8 mouse cellular contexts compared by ENCODE assay signal in the genomic region with DNA sequence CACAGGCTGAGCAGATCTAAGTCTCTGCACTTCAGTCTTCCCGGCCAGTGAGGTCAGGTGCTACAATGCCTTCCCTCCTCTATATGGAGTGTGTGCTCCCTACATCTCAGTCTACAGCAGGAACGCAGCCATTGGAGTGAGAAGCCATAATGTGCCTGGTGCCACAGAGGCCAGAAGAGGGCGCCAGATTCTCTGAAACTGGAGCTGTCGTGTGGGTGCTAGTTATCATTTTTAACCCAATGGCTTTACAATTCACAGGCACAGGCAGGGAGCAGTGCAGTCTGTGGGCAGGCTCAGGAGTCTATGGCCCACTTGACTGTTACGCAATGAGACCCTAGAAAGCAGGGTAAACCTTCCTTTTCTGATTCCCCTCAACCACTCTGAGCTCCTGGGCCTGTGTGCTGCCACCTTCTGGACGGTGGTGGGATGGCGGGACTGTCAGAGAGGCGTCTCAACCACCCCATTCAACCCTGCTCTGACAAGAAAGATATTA. TPM values are rescaled to one million over a fixed set of nuclear protein-coding genes. Genes with fewer than 3 reads are reported as not detected.
DNase-seq lines count a peak whose midpoint lies in the region; ATAC-seq and TF ChIP-seq lines count a peak whose summit lies in the region.

No protein-coding gene starts in this region.

- intact Hi-C loops in gastrocnemius, adult 2 months (cut with DNase I) = loop anchor here (2.0 kb wide), 1 partner anchor 60 kb away; no protein-coding TSS in a partner anchor

- H3K9me3 ChIP-seq in hindbrain, embryonic 16.5 days (ENCODE audit: control insufficient read depth, low read length) = no peaks in the 10 kb centered on the region

- H3K36me3 ChIP-seq in hindbrain, embryonic 16.5 days (ENCODE audit: control insufficient read depth, insufficient read depth, low read length) = no peaks in the 10 kb centered on the region

- H3K4me3 ChIP-seq in gastrocnemius, adult 2 months = peak overlapping the region; percentile 57
- no peak overlapping the region for H3K4me3 ChIP-seq in hindbrain, embryonic 16.5 days (ENCODE audit: low read length)

- peak overlapping the region; percentile 30 for H3K4me2 ChIP-seq in hindbrain, embryonic 16.5 days (ENCODE audit: low read length)

- 9% methylated on average over 8 of the region's 8 CpGs for WGBS in hindbrain, embryonic 16.5 days

- no peaks in the 10 kb centered on the region for H3K4me1 ChIP-seq in hindbrain, embryonic 16.5 days (ENCODE audit: control insufficient read depth, insufficient read depth, low read depth, low read length)

- no peaks in the 10 kb centered on the region for H3K27me3 ChIP-seq in hindbrain, embryonic 16.5 days (replicated peaks; ENCODE audit: control insufficient read depth, insufficient read depth, low read length)

- DNase-seq in cerebellum, postnatal 4 days (ENCODE audit: low spot score in 2 of 2) = peak; percentile 65 to 83
- DNase-seq in gastrocnemius, adult 2 months = peak; percentile 79
- DNase-seq in left cerebral cortex, adult 11 months (ENCODE audit: low spot score) = peak; percentile 29
- peak; percentile 80 to 87 for DNase-seq in lung, postnatal 4 days
- peak; percentile 51 for DNase-seq in right cerebral cortex, adult 18-20 months
- peak; percentile 73 for DNase-seq in urinary bladder, adult 2 months (ENCODE audit: low spot score)

- no peak overlapping the region for H3K9ac ChIP-seq in hindbrain, embryonic 16.5 days (ENCODE audit: low read depth, low read length)

- TF ChIP-seq CTCF in gastrocnemius, adult 2 months (IDR thresholded peaks at IDR 0.05) = peak; percentile 82

- no peak overlapping the region for H3K27ac ChIP-seq in gastrocnemius, adult 2 months
- no peak overlapping the region for H3K27ac ChIP-seq in hindbrain, embryonic 16.5 days (ENCODE audit: low read depth, low read length)

- peak; percentile 46 for ATAC-seq in activated CD4-positive, CD25-positive, alpha-beta regulatory T cell, adult 4 months
- ATAC-seq in hindbrain, embryonic 16.5 days = peak; percentile 60; the same call in 1 of the 2 replicates

RNA-seq across cellular contexts. Expression of gene Il22ra1, which starts 18.9 kb away (rescaled TPM):
- polyA plus RNA-seq in activated CD4-positive, CD25-positive, alpha-beta regulatory T cell, adult 4 months (2017; shearing (Covaris generic)) = not detected
- total RNA-seq in gastrocnemius, adult 2 months (2021) = not detected
- not detected in 2 replicates for polyA plus RNA-seq in hindbrain, embryonic 16.5 days (2015; fragmentation: Nextera tagmentation; extraction: Ambion mirVana)
- polyA plus RNA-seq in urinary bladder, adult 2 months (2012; rRNA removed) = 0.38 and 0.47 TPM in 2 replicates

RNA-seq across cellular contexts. Expression of gene Ifnlr1, which starts 23.0 kb away (rescaled TPM):
- polyA plus RNA-seq in activated CD4-positive, CD25-positive, alpha-beta regulatory T cell, adult 4 months (2017; shearing (Covaris generic)) = under 1 TPM in 1 of 2 experiments, not detected in 1; 0.08 TPM
- under 1 TPM; 0.17 to 0.31 TPM for total RNA-seq in gastrocnemius, adult 2 months (2021)
- polyA plus RNA-seq in hindbrain, embryonic 16.5 days (2015; fragmentation: Nextera tagmentation; extraction: Ambion mirVana) = 0.26 and 0.41 TPM in 2 replicates
- 6.5 and 8.0 TPM in 2 replicates for polyA plus RNA-seq in urinary bladder, adult 2 months (2012; rRNA removed)

RNA-seq across cellular contexts. Expression of gene Myom3, which starts 50.4 kb away (rescaled TPM):
- not detected for polyA plus RNA-seq in activated CD4-positive, CD25-positive, alpha-beta regulatory T cell, adult 4 months (2017; shearing (Covaris generic))
- total RNA-seq in gastrocnemius, adult 2 months (2021) = 100 to 1,000 TPM in 1 of 2 experiments, 10 to 100 TPM in 1; 31.1 to 100 TPM
- 0.90 and 0.99 TPM in 2 replicates for polyA plus RNA-seq in hindbrain, embryonic 16.5 days (2015; fragmentation: Nextera tagmentation; extraction: Ambion mirVana)
- polyA plus RNA-seq in urinary bladder, adult 2 months (2012; rRNA removed) = 0.21 and 0.25 TPM in 2 replicates

Comparison
In these comparisons a context has a peak if more than half of its experiments do, and no peak if none do; other contexts are left out.
1. DNase-seq: peak in every context shown above with its lines; median percentile 84 in lung, postnatal 4 days; 79 in gastrocnemius, adult 2 months; 74 in cerebellum, postnatal 4 days; 73 in urinary bladder, adult 2 months; 51 in right cerebral cortex, adult 18-20 months; 29 in left cerebral cortex, adult 11 months.